Mouse (Mus musculus) heart, postnatal 10 days (tissue): Measurements from ENCODE around the gene Spint2. TPM values are rescaled to one million over a fixed set of nuclear protein-coding genes. Genes with fewer than 3 reads are reported as not detected.

Source experiments
- DNase-seq, 2 experiments: peaks; one replicate each; pipeline ENCODE4 v3.0.0; 2021
- intact Hi-C: fragments of 180-260 bp; cut with DNase I; formaldehyde crosslinking; loops from one replicate; pipeline ENCODE4 v1.15.1; 2025
- total RNA-seq, 2 experiments: library from RNA; stranded (reverse); gene quantifications; 2 replicates each; pipeline ENCODE4 v1.2.3; 2021

Spint2 gene
- total RNA-seq, 2 experiments from 2014 or later: 53.3 to 62.7 TPM

DNA sequence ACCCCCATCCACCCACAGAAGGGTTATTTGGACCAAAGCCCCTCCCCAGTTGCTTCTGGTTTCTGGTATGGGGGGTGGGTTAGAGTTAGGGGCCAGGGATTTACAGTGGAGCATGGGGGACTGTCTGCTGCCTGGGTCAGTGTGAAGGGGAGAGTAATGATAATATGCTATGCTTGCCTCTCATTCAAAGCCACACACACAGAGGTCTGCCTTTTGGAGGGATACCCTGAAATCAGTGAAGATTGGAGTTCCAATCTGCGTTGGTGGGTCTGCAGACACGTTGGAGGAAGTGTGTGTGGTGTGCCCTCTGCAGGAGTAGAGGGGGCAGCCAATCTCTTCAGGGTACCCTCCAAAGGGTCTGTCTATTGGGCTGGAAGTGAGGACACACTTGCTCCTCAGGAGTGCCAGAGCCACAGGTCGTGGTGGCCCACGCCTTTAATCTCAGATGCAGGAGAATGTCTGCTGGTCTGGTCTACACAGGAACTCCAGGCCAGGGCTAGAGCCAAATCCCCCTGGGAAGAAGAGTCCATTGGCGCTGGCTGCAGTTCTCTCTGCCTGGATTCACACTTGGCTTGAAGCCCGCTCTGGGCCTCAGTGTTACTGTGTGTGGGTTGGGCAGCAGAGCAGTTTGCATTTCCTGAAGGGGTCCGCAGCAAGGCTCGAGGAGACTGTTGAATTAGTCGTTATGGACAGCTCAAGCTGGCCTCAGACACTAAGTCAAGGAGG is 23.7 kb upstream of the Spint2 start:
- intact Hi-C loops: no loop called here
- no peak for DNase-seq

GRCm38 (mm10) chr7:29304463-29305262 is 23.0 kb upstream of the Spint2 start:
- intact Hi-C loops: no loop called here
- DNase-seq: no peak

DNA sequence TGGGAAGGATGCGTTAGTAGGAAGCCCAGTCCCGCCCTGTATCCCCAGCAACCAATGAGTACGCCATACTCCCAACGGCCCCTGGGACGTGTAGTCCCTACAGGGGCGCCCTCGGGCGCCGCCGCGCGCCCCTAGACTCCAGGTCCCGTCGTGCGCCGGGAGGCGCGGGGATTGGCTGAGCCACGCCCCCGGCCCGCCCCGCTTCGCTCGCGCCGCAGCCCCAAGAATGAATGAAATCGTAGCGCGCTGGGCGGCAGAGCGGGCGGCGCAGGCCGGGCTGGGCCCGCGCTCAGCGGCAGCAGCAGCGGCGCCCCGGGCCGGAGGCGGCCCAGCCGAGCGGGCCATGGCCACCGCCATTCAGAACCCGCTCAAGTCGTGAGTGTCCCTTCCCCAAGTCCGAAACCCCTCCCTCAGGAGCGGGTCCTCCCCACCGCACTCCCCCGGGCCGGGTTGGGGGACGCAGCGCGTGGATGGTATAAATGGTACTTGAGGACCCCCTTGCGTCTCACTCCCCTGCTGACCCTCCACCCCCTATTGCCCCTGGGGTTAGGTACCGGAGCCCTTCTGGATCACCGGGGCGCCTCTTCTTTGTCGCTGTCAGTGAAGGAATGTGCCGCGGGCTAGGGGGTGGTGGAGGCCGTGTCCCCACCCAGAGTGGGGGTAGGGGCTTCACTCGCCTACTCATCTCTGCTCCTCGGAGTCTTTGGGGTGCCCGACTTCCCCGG is 22.2 kb upstream of the Spint2 start, which contains the start of gene Dpf1:
Gene Dpf1 (plus strand): TSS at position 214 of the 725 bp plus-strand sequence.
- peak; percentile 81 to 83 for DNase-seq
- intact Hi-C loops: no loop called here

GRCm38 (mm10) chr7:29302641-29303040 is 20.9 kb upstream of the Spint2 start:
- intact Hi-C loops: no loop called here
- DNase-seq: no peak

GRCm38 (mm10) chr7:29301127-29301566 is 19.4 kb upstream of the Spint2 start:
- intact Hi-C loops: loop anchor here (2.0 kb wide), 2 partner anchors 172 to 250 kb away; no protein-coding TSS in a partner anchor
- peak; percentile 79 to 87 for DNase-seq

- intact Hi-C loops: loop anchor here (2.0 to 10.0 kb wide), 3 partner anchors 50 to 312 kb away; partner anchors contain the start of genes Eif3k, Map4k1 and Psmd8
- peak; percentile 77 to 87 for DNase-seq
These were observed 15.3 kb upstream of the Spint2 start for GRCm38 (mm10) chr7:29296998-29297397.

DNA sequence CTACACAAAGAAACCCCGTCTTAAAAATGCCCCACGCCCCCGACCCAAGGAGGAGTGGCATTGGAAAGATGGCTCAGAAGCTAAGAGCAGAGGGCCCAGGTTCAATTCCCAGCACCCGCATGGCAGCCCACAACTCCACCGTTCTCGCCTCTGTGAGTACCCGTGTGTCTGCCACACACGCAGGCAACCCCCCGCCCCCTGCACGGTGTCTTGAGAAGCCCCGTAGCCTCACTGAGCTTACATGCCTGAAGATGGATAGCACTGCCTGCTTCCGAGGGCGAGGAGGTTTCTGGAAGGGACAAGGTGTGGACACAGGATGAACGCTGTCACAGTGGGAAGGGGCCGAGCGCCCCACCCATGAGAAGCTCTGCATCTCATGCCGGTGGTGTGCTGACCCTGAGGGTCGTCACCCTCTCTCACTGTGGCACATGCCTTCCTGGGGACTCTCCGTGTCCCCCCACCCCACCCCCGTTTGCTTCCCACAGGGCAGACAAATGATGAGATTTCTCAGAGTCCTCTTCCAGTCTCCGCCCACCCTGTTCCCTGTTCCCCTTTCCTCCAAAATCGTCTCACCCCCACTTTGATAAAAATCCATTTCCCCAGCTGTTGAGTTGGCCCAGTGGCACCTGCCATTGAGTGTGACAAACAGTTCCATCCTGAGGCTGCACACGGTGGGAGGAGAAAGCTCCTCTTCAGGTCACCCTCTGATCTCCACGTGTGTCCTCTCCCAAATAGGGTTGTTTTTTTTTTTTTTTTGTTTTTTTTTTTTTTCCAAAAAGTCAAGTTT is 14.3 kb upstream of the Spint2 start:
- intact Hi-C loops: loop anchor here (2.0 to 10.0 kb wide), 3 partner anchors 49 to 311 kb away; partner anchors contain the start of genes Eif3k, Map4k1 and Psmd8
- DNase-seq: no peak

GRCm38 (mm10) chr7:29294111-29294761 is 12.5 kb upstream of the Spint2 start:
- intact Hi-C loops: loop anchor here (10.0 kb wide), 1 partner anchor 309 kb away; the partner anchor contains the start of genes Eif3k and Map4k1
- DNase-seq: no peak

DNA sequence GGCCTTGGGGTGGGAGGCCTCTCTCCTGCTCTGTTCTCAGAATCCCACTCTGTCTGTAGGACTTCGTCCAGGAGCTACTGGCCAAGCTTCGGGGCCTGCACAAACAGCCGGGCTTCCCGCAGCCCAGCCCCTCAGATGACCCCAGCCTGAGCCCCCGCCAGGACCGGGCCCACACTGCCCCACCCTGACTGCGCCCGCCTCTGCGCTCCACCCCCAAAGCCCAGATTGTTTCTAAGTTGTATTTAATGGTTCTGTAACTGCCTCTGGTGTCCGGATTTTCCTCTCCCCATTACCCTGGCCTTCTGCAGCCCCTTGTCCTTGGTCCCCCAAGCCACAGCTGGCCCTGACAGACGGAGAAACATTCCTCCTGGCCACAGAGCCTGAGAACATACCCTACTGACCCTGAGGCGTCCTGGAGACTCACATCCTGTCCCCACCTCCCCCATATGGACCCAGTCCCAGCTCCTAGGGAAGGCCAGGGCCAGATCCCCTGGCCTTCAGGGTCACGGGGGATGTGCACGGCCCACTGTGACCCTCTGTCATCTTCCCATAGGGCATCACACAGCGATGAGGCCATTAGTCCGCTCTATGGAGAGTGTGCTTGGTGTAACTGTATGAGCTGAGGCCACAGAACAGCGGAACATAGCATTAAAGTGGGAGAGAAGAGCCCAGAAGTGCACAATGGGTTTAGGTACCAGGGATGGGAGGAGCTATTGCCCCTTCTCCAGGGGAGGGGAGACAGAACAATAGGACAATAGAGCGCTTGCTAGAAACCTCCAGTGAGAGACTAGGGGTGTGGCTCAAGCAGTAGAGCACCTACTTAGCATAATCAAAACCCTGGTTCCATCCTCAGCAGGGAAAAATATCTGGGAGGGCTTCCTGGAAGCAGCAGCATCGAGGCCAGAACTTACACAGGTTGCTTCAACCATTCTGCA is 11.7 kb upstream of the Spint2 start:
- peak; percentile 73 to 76 for DNase-seq
- intact Hi-C loops: loop anchor here (10.0 kb wide), 1 partner anchor 309 kb away; the partner anchor contains the start of genes Eif3k and Map4k1

- intact Hi-C loops: loop anchor here (10.0 kb wide), 1 partner anchor 308 kb away; the partner anchor contains the start of genes Eif3k and Map4k1
- DNase-seq: peak; percentile 74 to 77
These were observed 10.9 kb upstream of the Spint2 start for GRCm38 (mm10) chr7:29292458-29293098.

DNA sequence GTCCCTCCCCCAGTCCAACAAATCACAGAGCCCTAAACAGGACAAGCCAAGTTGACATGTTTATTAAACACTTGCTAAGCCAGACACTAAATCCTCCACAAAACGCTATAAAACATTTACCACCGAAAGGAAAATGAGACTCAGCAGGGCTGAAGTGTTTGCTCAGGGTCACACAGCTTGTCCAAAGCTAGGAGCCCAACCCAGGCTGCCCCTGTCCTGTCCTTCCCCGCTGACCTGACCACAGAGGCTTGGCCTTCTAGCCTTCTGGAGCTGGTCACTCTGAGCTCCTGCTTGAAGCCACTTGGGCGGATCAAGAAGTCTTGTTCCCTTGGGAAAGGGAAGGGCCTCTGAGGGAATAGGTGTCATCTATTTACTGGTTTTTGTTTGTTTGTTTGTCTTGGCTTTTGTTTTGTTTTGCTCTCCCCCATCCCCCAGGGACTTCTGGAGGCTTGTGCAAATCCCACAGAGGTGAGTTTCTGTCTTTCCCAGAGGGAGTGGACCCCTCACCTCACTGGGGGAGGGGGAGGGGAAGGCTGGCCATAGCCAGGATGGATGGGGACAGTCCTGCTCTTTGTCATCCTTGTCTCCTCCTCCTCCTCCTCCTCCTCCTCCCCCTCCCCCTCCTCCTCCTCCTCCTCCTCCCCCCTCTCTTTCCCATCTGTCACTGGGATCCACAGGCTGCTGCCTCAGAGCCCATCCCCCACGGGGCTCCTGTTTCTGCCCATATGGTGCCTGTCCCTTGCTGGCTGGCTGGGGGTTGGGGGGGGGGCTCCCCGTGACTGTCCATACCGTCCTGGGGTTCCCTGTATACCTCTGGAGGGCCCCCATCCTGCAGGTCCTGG is 10.1 kb upstream of the Spint2 start:
- intact Hi-C loops: loop anchor here (10.0 kb wide), 1 partner anchor 307 kb away; the partner anchor contains the start of genes Eif3k and Map4k1
- DNase-seq: no peak

GRCm38 (mm10) chr7:29290691-29291485 is 9.2 kb upstream of the Spint2 start:
- DNase-seq: no peak
- intact Hi-C loops: loop anchor here (10.0 kb wide), 1 partner anchor 306 kb away; the partner anchor contains the start of genes Eif3k and Map4k1

GRCm38 (mm10) chr7:29289856-29290255 is 8.1 kb upstream of the Spint2 start:
- intact Hi-C loops: loop anchor here (10.0 kb wide), 1 partner anchor 305 kb away; the partner anchor contains the start of genes Eif3k and Map4k1
- DNase-seq: peak in 1 of 2 experiments; percentile 50

GRCm38 (mm10) chr7:29288942-29289638 is 7.4 kb upstream of the Spint2 start, which contains the start of gene Ppp1r14a:
Gene Ppp1r14a, plus strand, starts transcription at chr7:29289308.
- peak; percentile 85 to 92 for DNase-seq
- intact Hi-C loops: no loop called here

DNA sequence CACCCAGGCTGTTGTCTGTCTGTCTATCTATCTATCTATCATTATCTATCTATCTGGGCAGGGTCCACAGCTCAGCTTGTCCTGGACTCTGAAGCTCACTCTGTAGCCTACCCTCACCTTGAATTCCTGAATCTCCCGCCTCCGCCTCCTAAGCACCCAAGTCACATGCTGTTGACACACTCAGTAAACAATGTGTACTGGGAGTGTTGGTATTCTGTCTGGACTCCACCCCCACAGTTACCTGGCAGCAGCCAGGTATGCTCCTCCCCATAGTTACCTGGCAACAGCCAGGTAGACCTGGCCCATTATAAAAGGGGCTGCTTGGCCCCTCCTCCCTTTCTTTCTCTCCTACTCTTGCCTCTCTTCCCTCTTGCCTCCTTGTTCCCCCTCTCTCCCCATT is 6.4 kb upstream of the Spint2 start:
- DNase-seq: no peak
- intact Hi-C loops: no loop called here
